Mouse (Mus musculus) midbrain, embryonic 16.5 days (tissue): ENCODE measurements at regions not wholly inside any gene's neighbourhood (a gene's known extent, or its start where the extent isn't known, plus 50 kb on each side); places are given as distances from the start of the nearest gene placed in this dataset.
"Not testable (repeated sequence)": the region's sequence is repeated elsewhere in the genome, so short reads cannot be mapped to it uniquely, and the experiment has no call there.

ENCODE experiments used
- ATAC-seq: fragments of 200-750 bp; cut with Nextera tagmentation; 2 replicates; pipeline ENCODE4 v1.8.0; 2017; ENCODE audit warnings: moderate TSS enrichment
- H3K27ac ChIP-seq: fragments of 300-500 bp; sonication (generic); 2 replicates; pipeline ENCODE4 v1.5.1; 2014; ENCODE audit warnings: mild to moderate bottlenecking, low read length, mixed read lengths
- H3K27me3 ChIP-seq: fragments of 300-500 bp; sonication (generic); 2 replicates; pipeline ENCODE4 v1.6.1; 2014; ENCODE audit warnings: low read depth, low read length, mixed read lengths; ENCODE audit not compliant: control insufficient read depth, insufficient read depth
- H3K36me3 ChIP-seq: fragments of 300-500 bp; sonication (generic); 2 replicates; pipeline ENCODE4 v1.6.1; 2014; ENCODE audit warnings: mild to moderate bottlenecking, low read length, moderate library complexity, mixed read lengths; ENCODE audit not compliant: control insufficient read depth, insufficient read depth
- H3K4me1 ChIP-seq: fragments of 300-500 bp; sonication (generic); 2 replicates; pipeline ENCODE4 v1.6.1; 2014; ENCODE audit warnings: mild to moderate bottlenecking, low read length, mixed read lengths; ENCODE audit not compliant: control insufficient read depth, insufficient read depth
- H3K4me2 ChIP-seq: fragments of 300-500 bp; sonication (generic); 2 replicates; pipeline ENCODE4 v1.6.1; 2014; ENCODE audit warnings: mild to moderate bottlenecking, low read length, mixed read lengths
- H3K4me3 ChIP-seq: fragments of 300-500 bp; sonication (generic); 2 replicates; pipeline ENCODE4 v1.5.1; 2014; ENCODE audit warnings: low read depth, mild to moderate bottlenecking, low read length, moderate library complexity, mixed read lengths
- H3K9ac ChIP-seq: fragments of 300-500 bp; sonication (generic); 2 replicates; pipeline ENCODE4 v1.6.1; 2014; ENCODE audit warnings: low read depth, low read length, mixed read lengths
- H3K9me3 ChIP-seq: fragments of 300-500 bp; sonication (generic); replicated peaks from 2 replicates; pipeline ENCODE4 v1.6.1; 2014; ENCODE audit warnings: mild to moderate bottlenecking, low read length, mixed read lengths; ENCODE audit not compliant: control insufficient read depth, poor library complexity, severe bottlenecking
- WGBS: fragments of 180-500 bp; shearing (Covaris S2); extraction: QIAGEN DNeasy Blood & Tissue Kit; methylation state at CpG from one replicate; pipeline ENCODE4 v1.1.7; 2014; 5-methylcytosine and 5-hydroxymethylcytosine counted together

DNA sequence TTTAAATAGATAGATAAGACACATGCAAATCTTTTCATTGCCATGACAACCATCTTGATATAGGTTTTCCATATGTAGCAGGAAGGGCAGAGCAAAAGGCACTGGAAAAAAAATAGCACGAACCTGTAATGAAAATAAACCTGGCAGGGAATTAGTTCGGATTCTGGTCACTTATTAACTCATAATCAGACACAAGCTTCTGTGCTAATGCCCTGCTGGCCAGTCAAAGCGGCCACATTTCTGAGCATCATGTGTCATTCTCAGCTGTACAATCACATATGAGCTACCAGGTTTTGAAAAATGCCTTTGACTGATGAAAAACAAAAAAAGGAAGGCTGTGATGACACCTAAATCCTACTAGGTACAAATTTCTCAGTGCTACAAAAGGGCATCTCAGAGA, 964.9 kb downstream of the Bcl11a start:
- Histone ChIP-seq H3K4me2 (no peak overlapping the region), H3K4me1 (peaks cover 2% of the 10 kb centered on the region; the same call in 1 of the 2 replicates), H3K9ac (no peak overlapping the region), H3K9me3 (no peaks in the 10 kb centered on the region), H3K4me3 (no peak overlapping the region), H3K36me3 (no peaks in the 10 kb centered on the region), H3K27ac (no peak overlapping the region), H3K27me3 (no peaks in the 10 kb centered on the region)
- 73% methylated on average over 3 of the region's 3 CpGs for WGBS
- no peak for ATAC-seq

DNA sequence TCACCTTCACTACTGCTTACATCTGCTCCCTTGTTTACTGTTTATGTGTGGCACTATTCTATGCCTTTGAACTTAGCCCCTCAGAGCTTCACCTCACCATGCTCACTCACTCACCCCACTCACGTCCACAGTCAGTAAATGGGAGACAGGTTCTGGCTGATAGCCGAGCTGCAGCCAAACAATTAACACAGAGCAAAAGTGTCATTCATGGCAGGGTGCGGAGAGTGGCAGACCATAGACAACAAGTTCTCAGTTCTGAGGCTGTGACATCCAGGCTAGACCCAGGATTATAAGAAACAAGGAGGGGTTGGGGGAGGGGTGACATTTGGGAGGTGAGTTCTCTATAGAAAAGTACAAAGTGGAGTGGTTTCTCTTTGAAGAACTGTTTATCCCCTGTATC, 967.5 kb downstream of the Bcl11a start:
- no peak overlapping the region for H3K4me3 ChIP-seq
- WGBS = 28% methylated on average over 3 of the region's 3 CpGs
- H3K4me2 ChIP-seq = no peak overlapping the region
- H3K9me3 ChIP-seq = no peaks in the 10 kb centered on the region
- peaks cover 2% of the 10 kb centered on the region; the same call in 1 of the 2 replicates for H3K4me1 ChIP-seq
- no peak overlapping the region for H3K9ac ChIP-seq
- no peaks in the 10 kb centered on the region for H3K36me3 ChIP-seq
- H3K27ac ChIP-seq = no peak overlapping the region
- no peaks in the 10 kb centered on the region for H3K27me3 ChIP-seq
- ATAC-seq = no peak

DNA sequence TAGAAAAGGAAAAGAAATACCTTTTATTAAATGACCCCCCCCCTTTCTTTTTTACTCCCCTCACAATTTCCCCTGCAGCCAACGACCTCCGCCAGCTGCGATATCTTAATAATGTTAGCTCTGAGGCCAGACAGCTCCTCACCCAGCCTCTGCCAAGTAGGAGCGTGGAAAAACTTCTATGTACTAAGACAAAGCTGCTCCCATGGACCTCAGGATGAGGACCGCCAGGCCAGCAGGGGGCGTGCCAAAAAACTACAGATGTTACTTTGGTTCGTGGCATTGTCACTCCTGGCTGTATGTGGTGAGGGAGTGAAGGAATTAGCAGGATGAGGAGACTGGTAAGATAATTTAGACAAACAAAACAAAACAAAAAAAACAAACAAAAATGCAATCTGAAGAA, 968.1 kb downstream of the Bcl11a start:
- Histone ChIP-seq H3K27me3 (no peaks in the 10 kb centered on the region), H3K9me3 (no peaks in the 10 kb centered on the region), H3K4me3 (no peak overlapping the region), H3K36me3 (no peaks in the 10 kb centered on the region), H3K9ac (no peak overlapping the region), H3K4me1 (peaks cover 2% of the 10 kb centered on the region; the same call in 1 of the 2 replicates), H3K4me2 (no peak overlapping the region), H3K27ac (no peak overlapping the region)
- 57% methylated on average over 7 of the region's 7 CpGs for WGBS
- no peak for ATAC-seq

DNA sequence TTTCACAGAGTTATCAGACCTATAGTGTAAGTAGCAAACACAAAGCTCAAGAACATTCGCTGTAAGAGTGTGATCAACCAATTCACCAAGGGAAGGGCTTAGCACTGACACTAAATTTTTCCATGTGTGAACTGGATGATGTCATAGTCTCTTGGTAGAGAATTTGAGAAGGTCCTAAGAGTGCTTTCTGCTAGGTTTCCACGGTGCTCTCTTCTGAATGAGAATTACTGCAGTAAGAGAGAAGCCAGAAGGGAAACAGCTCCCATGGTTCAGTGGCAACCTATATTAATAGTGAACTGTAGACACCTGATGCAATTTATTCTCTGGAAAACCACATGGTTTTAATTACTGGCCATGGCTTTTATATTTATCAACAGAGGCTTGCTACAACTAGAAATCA, 977.8 kb downstream of the Bcl11a start:
- H3K36me3 ChIP-seq = no peaks in the 10 kb centered on the region
- H3K27ac ChIP-seq = no peak overlapping the region
- WGBS = 84% methylated on average over 2 of the region's 2 CpGs
- no peak overlapping the region for H3K9ac ChIP-seq
- H3K4me3 ChIP-seq = no peak overlapping the region
- H3K27me3 ChIP-seq = no peaks in the 10 kb centered on the region
- no peaks in the 10 kb centered on the region for H3K9me3 ChIP-seq
- peaks cover 6% of the 10 kb centered on the region; the same call in 1 of the 2 replicates for H3K4me1 ChIP-seq
- ATAC-seq = no peak
- no peak overlapping the region for H3K4me2 ChIP-seq

DNA sequence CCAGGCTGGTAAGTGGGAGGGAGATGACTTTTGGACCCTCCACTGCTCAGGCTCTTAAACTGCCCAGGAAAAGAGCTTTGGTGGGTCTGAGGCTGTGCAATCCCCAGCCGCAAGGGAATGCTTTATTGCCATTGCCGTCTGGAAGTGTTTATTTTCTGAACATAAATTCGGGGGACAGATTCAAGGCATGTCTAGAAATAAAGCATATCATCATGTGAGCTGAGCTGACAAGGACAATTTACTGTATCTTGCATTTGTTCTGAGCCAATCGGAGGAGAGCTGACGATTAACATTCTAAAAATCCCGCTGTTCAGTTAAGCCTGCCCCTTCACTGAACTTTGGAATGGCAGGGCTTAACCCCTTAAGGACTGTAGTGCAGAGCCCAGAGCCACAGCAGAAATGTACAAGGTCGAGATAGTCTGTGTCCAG, 979.3 kb downstream of the Bcl11a start:
- Histone ChIP-seq H3K9ac (no peak overlapping the region), H3K4me1 (peaks cover 6% of the 10 kb centered on the region; the same call in 1 of the 2 replicates), H3K9me3 (no peaks in the 10 kb centered on the region), H3K27ac (no peak overlapping the region), H3K36me3 (no peaks in the 10 kb centered on the region), H3K4me3 (no peak overlapping the region), H3K27me3 (no peaks in the 10 kb centered on the region), H3K4me2 (peak overlapping the region; percentile 30)
- ATAC-seq = peak; percentile 51; the same call in 1 of the 2 replicates
- 6% methylated on average over 7 of the region's 7 CpGs for WGBS

DNA sequence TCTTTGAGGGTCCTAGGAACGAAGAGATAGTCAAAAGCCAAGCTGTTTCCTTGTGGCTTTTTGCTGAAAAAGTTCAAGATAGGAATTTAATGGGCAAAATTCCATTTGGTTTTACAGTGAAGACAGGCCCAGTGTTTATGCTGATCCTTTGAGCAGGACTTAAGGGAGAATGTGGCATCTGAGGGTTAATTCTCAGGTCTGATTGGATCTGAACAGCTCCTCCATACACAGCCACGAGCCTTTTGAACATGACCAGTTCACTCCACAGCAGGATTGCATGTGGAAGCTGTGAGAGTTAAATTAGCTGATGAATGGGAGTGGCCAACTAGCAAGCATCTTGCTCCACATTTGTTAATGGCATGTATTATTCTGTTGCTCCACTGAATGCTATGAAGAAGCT, 979.7 kb downstream of the Bcl11a start:
- H3K9me3 ChIP-seq = no peaks in the 10 kb centered on the region
- peak overlapping the region; percentile 30 for H3K4me2 ChIP-seq
- H3K4me1 ChIP-seq = peaks cover 6% of the 10 kb centered on the region; the same call in 1 of the 2 replicates
- H3K9ac ChIP-seq = no peak overlapping the region
- H3K27ac ChIP-seq = no peak overlapping the region
- no peak overlapping the region for H3K4me3 ChIP-seq
- no peaks in the 10 kb centered on the region for H3K36me3 ChIP-seq
- WGBS = 13% methylated on average over 2 of the region's 2 CpGs
- H3K27me3 ChIP-seq = no peaks in the 10 kb centered on the region
- ATAC-seq = no peak

DNA sequence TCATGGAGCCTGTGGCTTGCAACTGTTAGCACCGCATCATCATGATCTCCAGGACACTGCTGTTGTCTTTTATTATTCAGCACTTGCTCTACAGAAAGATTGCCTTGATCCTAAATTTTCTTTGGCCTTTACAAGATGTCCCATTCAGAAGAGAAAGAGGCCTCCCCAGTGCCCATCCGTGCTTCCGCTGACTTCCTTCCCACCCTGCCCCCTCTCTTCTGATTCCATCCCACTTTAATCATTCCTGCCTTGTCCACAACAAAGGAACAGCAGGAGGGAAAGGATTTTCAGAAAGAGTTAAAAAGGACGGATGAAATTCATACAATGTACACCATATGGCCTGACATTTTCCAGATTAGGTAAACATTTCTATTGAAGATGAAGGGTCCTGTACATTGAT, 985.2 kb downstream of the Bcl11a start:
- 9% methylated on average over 4 of the region's 4 CpGs for WGBS
- H3K9ac ChIP-seq = no peak overlapping the region
- no peaks in the 10 kb centered on the region for H3K27me3 ChIP-seq
- no peak overlapping the region for H3K4me2 ChIP-seq
- no peak overlapping the region for H3K4me3 ChIP-seq
- no peak overlapping the region for H3K27ac ChIP-seq
- no peaks in the 10 kb centered on the region for H3K9me3 ChIP-seq
- no peaks in the 10 kb centered on the region for H3K36me3 ChIP-seq
- ATAC-seq = no peak
- no peaks in the 10 kb centered on the region for H3K4me1 ChIP-seq

DNA sequence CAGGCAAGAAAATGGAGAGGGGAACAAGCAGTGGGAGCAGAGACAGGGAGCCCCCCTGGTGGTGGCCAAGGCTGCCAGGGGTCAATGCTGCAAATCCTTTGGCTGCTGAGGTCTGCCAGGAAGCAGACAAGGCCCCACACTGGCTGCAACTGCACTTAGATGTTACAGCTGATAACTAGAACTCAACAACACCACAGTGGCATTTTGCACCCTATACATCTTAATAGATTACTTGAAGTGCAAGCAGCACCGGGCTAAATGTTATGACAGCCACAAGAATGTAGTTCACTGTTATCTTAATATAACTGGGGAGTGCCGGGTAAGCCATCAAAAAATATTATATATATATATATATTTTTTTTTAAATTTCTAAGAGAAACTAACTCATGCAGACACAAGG, 986.1 kb downstream of the Bcl11a start:
- H3K4me3 ChIP-seq = no peak overlapping the region
- H3K36me3 ChIP-seq = no peaks in the 10 kb centered on the region
- no peak overlapping the region for H3K4me2 ChIP-seq
- no peak for ATAC-seq
- H3K4me1 ChIP-seq = no peaks in the 10 kb centered on the region
- no peaks in the 10 kb centered on the region for H3K27me3 ChIP-seq
- 74% methylated on average over 2 of the region's 2 CpGs for WGBS
- no peak overlapping the region for H3K27ac ChIP-seq
- H3K9ac ChIP-seq = no peak overlapping the region
- no peaks in the 10 kb centered on the region for H3K9me3 ChIP-seq

DNA sequence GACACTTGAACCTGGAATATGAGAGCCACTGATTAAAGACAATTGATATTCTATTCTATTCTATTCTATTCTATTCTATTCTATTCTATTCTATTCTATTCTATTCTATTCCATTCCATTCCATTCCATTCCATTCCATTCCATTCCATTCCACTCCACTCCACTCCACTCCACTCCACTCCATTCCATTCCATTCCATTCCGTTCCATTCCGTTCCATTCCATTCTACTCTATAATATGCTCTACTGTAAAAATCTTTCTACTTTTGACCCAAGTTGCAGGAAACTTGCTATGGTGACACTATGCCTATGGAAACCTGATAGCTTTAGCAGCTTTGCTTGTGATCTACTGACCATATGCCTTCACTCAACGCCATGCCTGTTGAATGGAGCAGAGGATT, 1022.1 kb downstream of the Bcl11a start:
- 93% methylated on average over 3 of the region's 3 CpGs for WGBS
- not testable (repeated sequence) for H3K9me3 ChIP-seq, ATAC-seq, H3K36me3 ChIP-seq, H3K9ac ChIP-seq, H3K4me1 ChIP-seq, H3K27me3 ChIP-seq, H3K4me2 ChIP-seq, H3K27ac ChIP-seq, H3K4me3 ChIP-seq

DNA sequence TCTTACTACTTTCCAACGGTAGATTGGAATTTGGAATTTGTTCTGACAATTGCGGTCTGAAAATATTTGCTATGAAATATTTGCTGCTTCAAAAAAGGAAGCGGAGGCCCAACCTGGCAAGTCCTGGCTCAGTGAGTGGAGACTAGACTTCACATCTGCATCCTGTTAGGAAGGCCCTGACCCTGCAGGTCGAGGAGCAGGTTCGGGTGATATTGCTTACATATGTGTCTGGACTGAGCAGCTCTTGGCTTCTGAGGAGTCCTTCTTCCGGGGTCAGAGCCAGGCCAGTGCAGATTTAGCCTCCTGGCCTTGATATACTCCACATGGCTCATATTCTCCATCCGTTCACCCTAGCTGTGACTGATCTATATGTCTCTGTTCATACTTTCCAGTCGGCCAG, 1026.6 kb downstream of the Bcl11a start:
- no peak for ATAC-seq
- H3K9me3 ChIP-seq = no peaks in the 10 kb centered on the region
- H3K9ac ChIP-seq = no peak overlapping the region
- H3K27ac ChIP-seq = no peak overlapping the region
- H3K4me1 ChIP-seq = no peaks in the 10 kb centered on the region
- H3K4me2 ChIP-seq = no peak overlapping the region
- 89% methylated on average over 8 of the region's 8 CpGs for WGBS
- H3K4me3 ChIP-seq = no peak overlapping the region
- H3K27me3 ChIP-seq = no peaks in the 10 kb centered on the region
- H3K36me3 ChIP-seq = no peaks in the 10 kb centered on the region
